21 mouse cellular contexts compared by ENCODE assay signal in the genomic region with DNA sequence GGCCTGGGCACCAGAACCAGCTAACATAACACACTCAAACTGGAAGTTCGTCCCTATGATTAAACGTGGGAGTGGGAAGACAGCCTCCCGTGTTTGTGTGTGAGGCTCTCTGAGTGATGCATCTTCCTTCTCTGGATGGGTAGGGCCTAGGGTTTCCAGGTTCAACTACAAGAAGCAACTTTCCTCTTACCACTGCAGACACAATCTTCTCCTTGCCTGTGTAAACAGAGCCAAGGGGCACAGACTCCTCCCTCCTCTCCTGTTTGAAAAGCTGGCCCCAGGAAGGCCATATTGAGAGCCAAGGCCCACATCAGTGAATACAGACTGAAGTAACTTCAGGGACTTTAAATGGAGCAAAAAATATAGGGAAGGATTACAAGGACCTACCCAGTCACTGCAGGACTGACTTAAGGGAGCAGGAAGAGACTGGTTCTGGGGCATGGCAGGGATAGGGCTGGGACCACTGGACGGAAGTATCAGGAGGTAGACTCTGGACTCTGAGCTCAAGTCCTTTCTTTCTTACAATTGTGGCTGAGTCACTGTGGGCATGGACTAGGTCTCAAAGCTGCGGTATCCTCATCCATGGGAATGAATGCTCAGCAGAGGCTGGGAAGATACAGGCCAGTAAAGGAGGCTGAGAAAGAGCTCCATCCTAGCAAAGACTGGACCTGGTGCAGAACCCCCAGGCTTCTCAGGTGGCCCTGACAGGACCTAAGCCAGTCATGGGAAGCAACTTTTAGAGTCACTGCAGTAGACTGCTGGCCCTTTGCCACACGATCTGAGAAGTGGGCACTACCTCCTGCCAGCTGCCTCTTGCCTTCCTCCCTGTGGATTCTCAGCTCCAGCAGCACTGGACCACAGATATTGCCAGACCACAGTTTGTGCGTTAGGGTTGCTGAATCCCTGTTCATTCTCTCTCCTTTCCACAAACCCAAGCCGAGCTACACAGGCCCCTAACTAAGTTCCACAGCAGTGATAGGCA.
A peak's percentile ranks its signal among the peaks of the same experiment; 100 is the strongest.
DNase-seq lines count a peak whose midpoint lies in the region; ATAC-seq and TF ChIP-seq lines count a peak whose summit lies in the region.
"Had no signal": no experiment of that assay in that cellular context is flagged by ENCODE, and none has a peak within 500 bp of the region (broad histone marks: within the 10 kb centered on the region; RNA-seq: fewer than 3 reads in every experiment).

No protein-coding gene starts in this region.

- no peaks in the 10 kb centered on the region for H3K27me3 ChIP-seq in intestine, postnatal 0 days (replicated peaks; ENCODE audit: control insufficient read depth, insufficient read depth, low read length)
- H3K27me3 ChIP-seq: embryonic facial prominence, embryonic 15.5 days had no signal

- H3K36me3 ChIP-seq in intestine, postnatal 0 days (ENCODE audit: control insufficient read depth, insufficient read depth), result no peaks in the 10 kb centered on the region
- H3K36me3 ChIP-seq: embryonic facial prominence, embryonic 15.5 days; forebrain, embryonic 10.5 days had no signal

- no peak overlapping the region for H3K4me2 ChIP-seq in intestine, postnatal 0 days (replicated peaks; ENCODE audit: low read depth)
- H3K4me2 ChIP-seq: embryonic facial prominence, embryonic 15.5 days had no signal

- intact Hi-C loops in gastrocnemius, postnatal 14 days (cut with DNase I; ENCODE audit: low total_unique reads), result loop anchor here (10.0 kb wide), 1 partner anchor 260 kb away; no protein-coding TSS in a partner anchor

- H3K4me3 ChIP-seq in intestine, postnatal 0 days (ENCODE audit: low read depth, low read length), result no peak overlapping the region
- H3K4me3 ChIP-seq: embryonic facial prominence, embryonic 15.5 days; forebrain, embryonic 10.5 days; limb, embryonic 10.5 days had no signal

- H3K27ac ChIP-seq in intestine, postnatal 0 days (ENCODE audit: low read depth, low read length), result peak overlapping the region; percentile 35; the same call in 1 of the 2 replicates
- H3K27ac ChIP-seq: embryonic facial prominence, embryonic 15.5 days; forebrain, embryonic 10.5 days; limb, embryonic 10.5 days had no signal

- TF ChIP-seq CTCF in intestine, postnatal 0 days (IDR thresholded peaks at IDR 0.05; ENCODE audit: low read depth), result no peak

- 0 out of 2 replicates have a peak, but pooled peaks cover 3% of the 10 kb centered on the region for H3K4me1 ChIP-seq in intestine, postnatal 0 days (replicated peaks; ENCODE audit: control insufficient read depth, insufficient read depth, low read length)

- no peak overlapping the region for H3K9ac ChIP-seq in intestine, postnatal 0 days (ENCODE audit: low read depth, low read length)
- H3K9ac ChIP-seq: embryonic facial prominence, embryonic 15.5 days; forebrain, postnatal 0 days had no signal

- peak; percentile 23 for DNase-seq in gastrocnemius, postnatal 14 days
- DNase-seq in gastrocnemius, postnatal 25 days, result no peak
- peak; percentile 48 to 54 for DNase-seq in left cerebral cortex, adult 18-20 months (ENCODE audit: low spot score in 2 of 2)
- no peak for DNase-seq in left cerebral cortex, adult 8-10 months (ENCODE audit: low spot score in 2 of 2)
- DNase-seq in 3134 (ENCODE audit: extremely low read depth, insufficient read length, low spot score), result peak; percentile 20
- no peak for DNase-seq in neural tube, embryonic 10.5 days (ENCODE audit: extremely low spot score, low spot score)
- DNase-seq: adrenal gland, postnatal 25 days; cerebellum, adult 18-20 months; cerebellum, postnatal 36 days; forebrain, postnatal 0 days; heart, adult 18-20 months; layer of hippocampus, adult 9-11 months; lung, adult 2 months; retina, postnatal 1 day; thymus, postnatal 14 days had no signal

- 68% methylated on average over 8 of the region's 8 CpGs for WGBS in intestine, postnatal 0 days

- H3K9me3 ChIP-seq in intestine, postnatal 0 days (ENCODE audit: control insufficient read depth), result no peaks in the 10 kb centered on the region
- H3K9me3 ChIP-seq: embryonic facial prominence, embryonic 15.5 days; forebrain, embryonic 10.5 days; limb, embryonic 10.5 days had no signal

- peak; percentile 95 for ATAC-seq in intestine, postnatal 0 days
- no peak for ATAC-seq in erythroid progenitor cell, adult 5-6 weeks (replicated peaks; ENCODE audit: low FRiP score, poor library complexity, severe bottlenecking)
- ATAC-seq: midbrain, embryonic 16.5 days had no signal

Comparison
In these comparisons a context has a peak if more than half of its experiments do, and no peak if none do; other contexts are left out.
1. DNase-seq: peak in gastrocnemius, postnatal 14 days (single experiment), left cerebral cortex, adult 18-20 months (2 of 2) and 3134 (single experiment); none in gastrocnemius, postnatal 25 days (single experiment), left cerebral cortex, adult 8-10 months (0 of 2) and neural tube, embryonic 10.5 days (single experiment).